In genomic region chr17:84268450-84268849, GRCm38 (mm10) we compare ENCODE assay signal across 11 mouse cellular contexts.
DNase-seq lines count a peak whose midpoint lies in the region; ATAC-seq and TF ChIP-seq lines count a peak whose summit lies in the region.
"Had no signal": no experiment of that assay in that cellular context is flagged by ENCODE, and none has a peak within 500 bp of the region (broad histone marks: within the 10 kb centered on the region; RNA-seq: fewer than 3 reads in every experiment).

No protein-coding gene starts in this region.

- H3K79me2 ChIP-seq in heart, adult 2 months (replicated peaks; ENCODE audit: control insufficient read depth, insufficient read depth, low read length) = no peaks in the 10 kb centered on the region

- peaks cover 17% of the 10 kb centered on the region; the same call in 1 of the 2 replicates for H3K4me1 ChIP-seq in intestine, embryonic 15.5 days (replicated peaks)
- H3K4me1 ChIP-seq in intestine, postnatal 0 days (replicated peaks; ENCODE audit: control insufficient read depth, insufficient read depth, low read length) = no peaks in the 10 kb centered on the region
- peaks cover 27% of the 10 kb centered on the region for H3K4me1 ChIP-seq in heart, adult 2 months (ENCODE audit: control insufficient read depth, insufficient read depth, low read length)
- peaks cover 59% of the 10 kb centered on the region for H3K4me1 ChIP-seq in kidney, embryonic 16.5 days (ENCODE audit: insufficient read depth, low read length)
- H3K4me1 ChIP-seq: midbrain, embryonic 12.5 days had no signal

- H3K27me3 ChIP-seq in intestine, embryonic 15.5 days (replicated peaks) = no peaks in the 10 kb centered on the region
- no peaks in the 10 kb centered on the region for H3K27me3 ChIP-seq in intestine, postnatal 0 days (replicated peaks; ENCODE audit: control insufficient read depth, insufficient read depth, low read length)
- H3K27me3 ChIP-seq in heart, adult 2 months (ENCODE audit: control insufficient read depth, insufficient read depth, low read length) = no peaks in the 10 kb centered on the region
- H3K27me3 ChIP-seq in kidney, embryonic 16.5 days (ENCODE audit: insufficient read depth, low read length) = no peaks in the 10 kb centered on the region
- H3K27me3 ChIP-seq: midbrain, embryonic 12.5 days had no signal

- no peak overlapping the region for H3K4me2 ChIP-seq in intestine, embryonic 15.5 days (replicated peaks)
- H3K4me2 ChIP-seq in intestine, postnatal 0 days (replicated peaks; ENCODE audit: low read depth) = no peak overlapping the region
- no peak overlapping the region for H3K4me2 ChIP-seq in kidney, embryonic 16.5 days (replicated peaks; ENCODE audit: low read depth, low read length)
- H3K4me2 ChIP-seq: midbrain, embryonic 12.5 days had no signal

- peak; percentile 45 to 56 for DNase-seq in heart, adult 2 months
- DNase-seq in left cerebral cortex, adult 9 months (ENCODE audit: low spot score in 2 of 2) = no peak
- DNase-seq in right cerebral cortex, adult 2 months (ENCODE audit: low spot score in 2 of 2) = no peak
- no peak for DNase-seq in left cerebral cortex, adult 8-10 months (ENCODE audit: low spot score in 2 of 2)
- DNase-seq: layer of hippocampus, postnatal 36 days; right cerebral cortex, postnatal 14 days had no signal

- intact Hi-C loops in heart, adult 2 months (cut with DNase I) = loop anchor here (5.0 kb wide), 1 partner anchor 119 kb away; no protein-coding TSS in a partner anchor

- 43% methylated on average over 3 of the region's 3 CpGs for WGBS in intestine, embryonic 15.5 days
- WGBS in intestine, postnatal 0 days = 54% methylated on average over 3 of the region's 3 CpGs
- 27% methylated on average over 3 of the region's 3 CpGs for WGBS in heart, adult 2 months
- 57% methylated on average over 3 of the region's 3 CpGs for WGBS in kidney, embryonic 16.5 days

- 0 out of 2 replicates have a peak, but pooled peaks have one; percentile 22 for ATAC-seq in intestine, embryonic 15.5 days
- no peak for ATAC-seq in intestine, postnatal 0 days
- no peak for ATAC-seq in kidney, embryonic 16.5 days (ENCODE audit: low FRiP score, low TSS enrichment)
- ATAC-seq in megakaryocyte-erythroid progenitor cell, adult 5-6 weeks (replicated peaks; ENCODE audit: low FRiP score, low TSS enrichment, poor library complexity, severe bottlenecking) = peak; percentile 16; the same call in 1 of the 2 replicates

- TF ChIP-seq EP300 in heart, adult 2 months (IDR thresholded peaks at IDR 0.05; ENCODE audit: insufficient read depth, low read depth, low read length) = 0 out of 2 replicates have a peak, but pooled peaks have one; percentile 18

- H3K36me3 ChIP-seq in intestine, embryonic 15.5 days = no peaks in the 10 kb centered on the region
- no peaks in the 10 kb centered on the region for H3K36me3 ChIP-seq in intestine, postnatal 0 days (ENCODE audit: control insufficient read depth, insufficient read depth)
- peaks cover 6% of the 10 kb centered on the region for H3K36me3 ChIP-seq in heart, adult 2 months (ENCODE audit: control insufficient read depth, insufficient read depth, low read length)
- no peaks in the 10 kb centered on the region for H3K36me3 ChIP-seq in kidney, embryonic 16.5 days (ENCODE audit: insufficient read depth, low read length)

- no peak; the same call in 1 of the 2 replicates for TF ChIP-seq POLR2A in heart, adult 2 months (IDR thresholded peaks at IDR 0.05; ENCODE audit: insufficient read depth, low read depth, low read length)

- no peak overlapping the region for H3K9ac ChIP-seq in intestine, embryonic 15.5 days
- no peak overlapping the region for H3K9ac ChIP-seq in intestine, postnatal 0 days (ENCODE audit: low read depth, low read length)
- no peak overlapping the region for H3K9ac ChIP-seq in heart, adult 2 months (ENCODE audit: low read depth, low read length)
- no peak overlapping the region for H3K9ac ChIP-seq in kidney, embryonic 16.5 days (replicated peaks; ENCODE audit: low read length)
- H3K9ac ChIP-seq: midbrain, embryonic 12.5 days had no signal

- no peak overlapping the region for H3K4me3 ChIP-seq in intestine, embryonic 15.5 days (replicated peaks)
- no peak overlapping the region for H3K4me3 ChIP-seq in intestine, postnatal 0 days (ENCODE audit: low read depth, low read length)
- no peak overlapping the region for H3K4me3 ChIP-seq in heart, adult 2 months
- no peak overlapping the region for H3K4me3 ChIP-seq in kidney, embryonic 16.5 days (ENCODE audit: low read length)
- H3K4me3 ChIP-seq: midbrain, embryonic 12.5 days had no signal

- no peaks in the 10 kb centered on the region for H3K9me3 ChIP-seq in intestine, embryonic 15.5 days
- no peaks in the 10 kb centered on the region for H3K9me3 ChIP-seq in intestine, postnatal 0 days (ENCODE audit: control insufficient read depth)
- no peaks in the 10 kb centered on the region for H3K9me3 ChIP-seq in kidney, embryonic 16.5 days (ENCODE audit: low read length)
- H3K9me3 ChIP-seq: midbrain, embryonic 12.5 days had no signal

- TF ChIP-seq CTCF in intestine, postnatal 0 days (IDR thresholded peaks at IDR 0.05; ENCODE audit: low read depth) = no peak
- TF ChIP-seq CTCF in heart, adult 2 months (IDR thresholded peaks at IDR 0.05) = no peak

- no peak overlapping the region for H3K27ac ChIP-seq in intestine, embryonic 15.5 days
- no peak overlapping the region for H3K27ac ChIP-seq in intestine, postnatal 0 days (ENCODE audit: low read depth, low read length)
- H3K27ac ChIP-seq in heart, adult 2 months = peak overlapping the region; percentile 72
- H3K27ac ChIP-seq in kidney, embryonic 16.5 days (ENCODE audit: low read length) = peak overlapping the region; percentile 37
- H3K27ac ChIP-seq: midbrain, embryonic 12.5 days had no signal

Comparison
In these comparisons a context has a peak if more than half of its experiments do, and no peak if none do; other contexts are left out.
1. ATAC-seq: peak in intestine, embryonic 15.5 days (single experiment) and megakaryocyte-erythroid progenitor cell, adult 5-6 weeks (single experiment); none in intestine, postnatal 0 days (single experiment) and kidney, embryonic 16.5 days (single experiment).
2. H3K27ac ChIP-seq: peak in heart, adult 2 months (single experiment) and kidney, embryonic 16.5 days (single experiment); none in intestine, embryonic 15.5 days (single experiment) and intestine, postnatal 0 days (single experiment).
3. DNase-seq: peak in heart, adult 2 months (2 of 2); none in left cerebral cortex, adult 9 months (0 of 2), right cerebral cortex, adult 2 months (0 of 2) and left cerebral cortex, adult 8-10 months (0 of 2).